Mouse (Mus musculus) adrenal gland, postnatal 0 days (tissue): ENCODE results near the gene Specc1l. TPM values are rescaled to one million over a fixed set of nuclear protein-coding genes. Genes with fewer than 3 reads are reported as not detected.

Source experiments
- polyA plus RNA-seq: library from polyadenylated mRNA; unstranded; fragments of >200 nt; fragmentation: Nextera tagmentation; extraction: Ambion mirVana; gene quantifications from 2 replicates; pipeline ENCODE4 v1.2.1, GENCODE M21; 2015

The Specc1l gene
- 15.0 and 19.4 TPM in 2 replicates for polyA plus RNA-seq

GRCm38 (mm10) chr10:75211807-75212645 lies at the start of gene Specc1l:
TSS of gene Specc1l (plus strand) at chr10:75212073.

GRCm38 (mm10) chr10:75316872-75316907 lies 104.8 kb downstream of the Specc1l start, which contains the start of gene Adora2a:
TSS of gene Adora2a (plus strand) at chr10:75316877.

Other genes with a start within 250 kb of the Specc1l start
- gene Gnaz, start 244.9 kb upstream of the Specc1l start, polyA plus RNA-seq = 5.4 and 10.9 TPM in 2 replicates
- gene Rsph14, start 179.5 kb upstream of the Specc1l start, polyA plus RNA-seq = 0.24 and 0.75 TPM in 2 replicates
- gene Rab36, start 175.0 kb upstream of the Specc1l start, polyA plus RNA-seq = 10.0 and 13.1 TPM in 2 replicates
- gene Bcr, start 151.5 kb upstream of the Specc1l start, polyA plus RNA-seq = 4.1 and 7.9 TPM in 2 replicates
- gene Adora2a, start 104.8 kb downstream of the Specc1l start, polyA plus RNA-seq = 4.0 and 4.2 TPM in 2 replicates
- gene Upb1, start 189.0 kb downstream of the Specc1l start, polyA plus RNA-seq = 3.0 and 3.9 TPM in 2 replicates